Mouse (Mus musculus) neutrophil, adult 5-6 weeks (primary cell): ENCODE results near the gene Cnih4. TPM values are rescaled to one million over a fixed set of nuclear protein-coding genes. Genes with fewer than 3 reads are reported as not detected.

Source experiments
- ATAC-seq: fragments of 151-379, 151-347 bp; 2 replicates; pipeline ENCODE4 v1.8.0; 2017; ENCODE audit warnings: mild to moderate bottlenecking, moderate TSS enrichment; ENCODE audit not compliant: insufficient number of reproducible peaks, poor library complexity, low FRiP score, severe bottlenecking; ENCODE audit errors: extremely low read depth
- total RNA-seq: library from RNA; stranded (forward); fragments of 200-1000 nt; gene quantifications from 2 replicates; pipeline ENCODE4 v1.2.3, GENCODE M21; 2017

The Cnih4 gene
- 27.7 and 38.1 TPM in 2 replicates for total RNA-seq

GRCm38 (mm10) chr1:181143950-181144836 is at the start of gene Cnih4, which contains the start of gene Nvl:
TSS of gene Cnih4 (plus strand) at chr1:181144693.
TSS of gene Nvl (minus strand) at chr1:181144204.
- peak; percentile 91 for ATAC-seq

- no peak for ATAC-seq
Measured at GRCm38 (mm10) chr1:181117112-181117511, 27.4 kb upstream of the Cnih4 start.

GRCm38 (mm10) chr1:181124145-181124544 is 20.3 kb upstream of the Cnih4 start:
- no peak for ATAC-seq

GRCm38 (mm10) chr1:181125916-181126315 is 18.6 kb upstream of the Cnih4 start:
- no peak for ATAC-seq

- no peak for ATAC-seq
Measured at GRCm38 (mm10) chr1:181126766-181127165, 17.7 kb upstream of the Cnih4 start.

GRCm38 (mm10) chr1:181131915-181132314 is 12.6 kb upstream of the Cnih4 start:
- no peak for ATAC-seq

GRCm38 (mm10) chr1:181138730-181139129 is 5.8 kb upstream of the Cnih4 start:
- ATAC-seq, result no peak

GRCm38 (mm10) chr1:181143609-181143949 is 914 bp upstream of the Cnih4 start:
- ATAC-seq, result 0 out of 2 replicates have a peak, but pooled peaks have one; percentile 5

- ATAC-seq, result no peak
Measured at GRCm38 (mm10) chr1:181144966-181145365, 473 bp downstream of the Cnih4 start.

- ATAC-seq, result no peak
Measured at GRCm38 (mm10) chr1:181146187-181146586, 1.7 kb downstream of the Cnih4 start.

- no peak for ATAC-seq
Measured at GRCm38 (mm10) chr1:181148540-181148939, 4.0 kb downstream of the Cnih4 start.

GRCm38 (mm10) chr1:181149373-181150017 is 5.0 kb downstream of the Cnih4 start:
- ATAC-seq, result no peak

GRCm38 (mm10) chr1:181150431-181150826 is 5.9 kb downstream of the Cnih4 start:
- ATAC-seq, result no peak

GRCm38 (mm10) chr1:181150827-181151534 is 6.5 kb downstream of the Cnih4 start:
- ATAC-seq, result peak; percentile 96

GRCm38 (mm10) chr1:181151541-181151940 is 7.0 kb downstream of the Cnih4 start:
- no peak for ATAC-seq

GRCm38 (mm10) chr1:181167816-181168215 is 23.3 kb downstream of the Cnih4 start:
- ATAC-seq, result no peak

- no peak for ATAC-seq
Measured at GRCm38 (mm10) chr1:181168377-181168776, 23.9 kb downstream of the Cnih4 start.

- peak; percentile 91 for ATAC-seq
Measured at GRCm38 (mm10) chr1:181170210-181170609, 25.7 kb downstream of the Cnih4 start.

- ATAC-seq, result no peak
Measured at GRCm38 (mm10) chr1:181188925-181189324, 44.4 kb downstream of the Cnih4 start.

- no peak for ATAC-seq
Measured at GRCm38 (mm10) chr1:181199446-181199845, 55.0 kb downstream of the Cnih4 start.
